Comparison of ENCODE assay signal across 8 mouse cellular contexts in the genomic region with DNA sequence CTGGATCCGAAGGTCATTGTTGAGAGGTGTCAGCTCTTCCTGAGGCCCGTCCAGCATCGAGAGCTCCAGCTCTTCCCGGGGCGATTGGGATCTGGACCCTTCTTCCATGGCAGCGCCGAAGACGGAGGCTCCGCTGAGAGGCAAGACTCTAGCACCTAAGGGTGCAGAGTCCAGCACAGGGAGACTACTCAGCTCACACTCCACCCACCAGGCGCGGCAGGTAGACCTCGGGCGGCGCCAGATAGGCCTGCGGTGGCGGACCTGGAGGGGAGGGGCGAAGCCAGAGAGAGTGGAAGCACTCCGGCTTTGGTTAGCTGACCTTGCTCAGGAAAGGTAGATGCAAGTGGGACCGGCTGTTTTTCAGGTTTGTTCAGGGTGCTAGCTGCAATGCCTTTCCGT. TPM values are rescaled to one million over a fixed set of nuclear protein-coding genes. Genes with fewer than 3 reads are reported as not detected.
A peak's percentile ranks its signal among the peaks of the same experiment; 100 is the strongest.
DNase-seq lines count a peak whose midpoint lies in the region; ATAC-seq and TF ChIP-seq lines count a peak whose summit lies in the region.

A gene (minus strand): TSS at position 135 of the 399 bp plus-strand sequence.

- H3K4me3 ChIP-seq in heart, postnatal 0 days (ENCODE audit: low read depth, low read length) = peak within 1 kb of the TSS; percentile 28
- peak within 1 kb of the TSS; percentile 22; the same call in 1 of the 2 replicates for H3K4me3 ChIP-seq in embryonic facial prominence, embryonic 11.5 days (ENCODE audit: low read depth, low read length)
- H3K4me3 ChIP-seq in kidney, adult 2 months (ENCODE audit: insufficient read depth, low read depth, low read length) = peak within 1 kb of the TSS; percentile 23
- H3K4me3 ChIP-seq in lung, embryonic 14.5 days (ENCODE audit: low read depth, low read length) = peak within 1 kb of the TSS; percentile 37
- H3K4me3 ChIP-seq in olfactory bulb, adult 2 months (ENCODE audit: insufficient read depth, low read depth, low read length) = peak within 1 kb of the TSS; percentile 10; the same call in 1 of the 2 replicates

- H3K4me2 ChIP-seq in heart, postnatal 0 days (ENCODE audit: low read depth, low read length) = peak within 1 kb of the TSS; percentile 54
- H3K4me2 ChIP-seq in embryonic facial prominence, embryonic 11.5 days (ENCODE audit: low read depth, low read length) = peak within 1 kb of the TSS; percentile 60
- H3K4me2 ChIP-seq in lung, embryonic 14.5 days = peak within 1 kb of the TSS; percentile 66

- ATAC-seq in heart, postnatal 0 days (ENCODE audit: insufficient read depth, low read depth) = no peak
- ATAC-seq in embryonic facial prominence, embryonic 11.5 days (replicated peaks; ENCODE audit: insufficient number of reproducible peaks, low FRiP score, low TSS enrichment, low read depth) = no peak
- ATAC-seq in lung, embryonic 14.5 days (ENCODE audit: insufficient read depth) = peak; percentile 70

- TF ChIP-seq POLR2A in kidney, adult 2 months (IDR thresholded peaks at IDR 0.05; ENCODE audit: low read depth, low read length) = no peak
- TF ChIP-seq POLR2A in olfactory bulb, adult 2 months (IDR thresholded peaks at IDR 0.05; ENCODE audit: insufficient read depth, low read depth, low read length) = no peak

- no peak within 1 kb of the TSS; the same call in 1 of the 2 replicates for H3K9ac ChIP-seq in heart, postnatal 0 days (replicated peaks; ENCODE audit: low read depth, low read length)
- H3K9ac ChIP-seq in embryonic facial prominence, embryonic 11.5 days (replicated peaks; ENCODE audit: low read length) = no peak within 1 kb of the TSS
- H3K9ac ChIP-seq in lung, embryonic 14.5 days = no peak within 1 kb of the TSS; the same call in 1 of the 2 replicates

- 9% methylated on average over 20 of the region's 20 CpGs for WGBS in heart, postnatal 0 days
- 3% methylated on average over 20 of the region's 20 CpGs for WGBS in embryonic facial prominence, embryonic 11.5 days
- WGBS in kidney, adult 2 months = 20% methylated on average over 20 of the region's 20 CpGs
- 7% methylated on average over 20 of the region's 20 CpGs for WGBS in lung, embryonic 14.5 days
- 13% methylated on average over 20 of the region's 20 CpGs for WGBS in olfactory bulb, adult 2 months

- intact Hi-C loops in left cerebral cortex, postnatal 25 days (cut with DNase I) = no loop called here

- 0 out of 2 replicates have a peak, but pooled peaks cover 3% of the 10 kb centered on the region for H3K27me3 ChIP-seq in heart, postnatal 0 days (ENCODE audit: control insufficient read depth, insufficient read depth, low read length)
- H3K27me3 ChIP-seq in embryonic facial prominence, embryonic 11.5 days (ENCODE audit: control insufficient read depth, insufficient read depth, low read length) = 0 out of 2 replicates have a peak, but pooled peaks cover 2% of the 10 kb centered on the region
- H3K27me3 ChIP-seq in kidney, adult 2 months (replicated peaks; ENCODE audit: control insufficient read depth, insufficient read depth, low read length) = no peaks in the 10 kb centered on the region
- H3K27me3 ChIP-seq in lung, embryonic 14.5 days (ENCODE audit: insufficient read depth, low read length) = 0 out of 2 replicates have a peak, but pooled peaks cover 4% of the 10 kb centered on the region

- H3K4me1 ChIP-seq in heart, postnatal 0 days (ENCODE audit: control insufficient read depth, insufficient read depth) = no peaks in the 10 kb centered on the region
- no peaks in the 10 kb centered on the region for H3K4me1 ChIP-seq in embryonic facial prominence, embryonic 11.5 days (ENCODE audit: control insufficient read depth, insufficient read depth, low read length)
- H3K4me1 ChIP-seq in kidney, adult 2 months (ENCODE audit: control insufficient read depth, insufficient read depth, low read length) = no peaks in the 10 kb centered on the region
- 0 out of 2 replicates have a peak, but pooled peaks cover 7% of the 10 kb centered on the region for H3K4me1 ChIP-seq in lung, embryonic 14.5 days (ENCODE audit: insufficient read depth)
- peaks cover 6% of the 10 kb centered on the region for H3K4me1 ChIP-seq in olfactory bulb, adult 2 months (ENCODE audit: control insufficient read depth, insufficient read depth, low read length)

- H3K27ac ChIP-seq in heart, postnatal 0 days (ENCODE audit: low read depth) = no peak within 1 kb of the TSS
- no peak within 1 kb of the TSS for H3K27ac ChIP-seq in embryonic facial prominence, embryonic 11.5 days (replicated peaks; ENCODE audit: low read depth, low read length)
- H3K27ac ChIP-seq in kidney, adult 2 months (ENCODE audit: insufficient read depth, low read depth, low read length) = no peak within 1 kb of the TSS
- H3K27ac ChIP-seq in lung, embryonic 14.5 days (ENCODE audit: low read depth) = no peak within 1 kb of the TSS
- H3K27ac ChIP-seq in olfactory bulb, adult 2 months (ENCODE audit: insufficient read depth, low read depth, low read length) = no peak within 1 kb of the TSS

- TF ChIP-seq CTCF in heart, postnatal 0 days (IDR thresholded peaks at IDR 0.05; ENCODE audit: low read depth) = no peak
- no peak for TF ChIP-seq CTCF in kidney, adult 2 months (conservative IDR thresholded peaks at IDR 0.05; ENCODE audit: insufficient read depth, insufficient read length, low read depth, low read length)
- TF ChIP-seq CTCF in lung, embryonic 14.5 days (IDR thresholded peaks at IDR 0.05; ENCODE audit: low read depth) = no peak
- no peak for TF ChIP-seq CTCF in olfactory bulb, adult 2 months (IDR thresholded peaks at IDR 0.05; ENCODE audit: insufficient read depth, low read depth, low read length)

- no peaks in the 10 kb centered on the region for H3K9me3 ChIP-seq in heart, postnatal 0 days (replicated peaks; ENCODE audit: control insufficient read depth, low read length)
- no peaks in the 10 kb centered on the region for H3K9me3 ChIP-seq in embryonic facial prominence, embryonic 11.5 days (replicated peaks; ENCODE audit: control insufficient read depth, low read length)
- H3K9me3 ChIP-seq in lung, embryonic 14.5 days (ENCODE audit: low read depth, low read length) = no peaks in the 10 kb centered on the region

- DNase-seq in heart, postnatal 0 days (ENCODE audit: low spot score) = no peak
- DNase-seq in heart, adult 8-10 months (ENCODE audit: low spot score) = no peak
- DNase-seq in embryonic facial prominence, embryonic 11.5 days (ENCODE audit: low spot score) = no peak
- peak; percentile 67 for DNase-seq in kidney, adult 2 months
- DNase-seq in lung, embryonic 14.5 days = peak; percentile 31
- no peak for DNase-seq in left cerebral cortex, postnatal 25 days (ENCODE audit: low spot score in 2 of 2)
- no peak for DNase-seq in layer of hippocampus, adult 9-11 months

- TF ChIP-seq EP300 in heart, postnatal 0 days (IDR thresholded peaks at IDR 0.05; ENCODE audit: low read depth) = no peak

- no peaks in the 10 kb centered on the region for H3K36me3 ChIP-seq in heart, postnatal 0 days (replicated peaks; ENCODE audit: control insufficient read depth, insufficient read depth, low read length)
- no peaks in the 10 kb centered on the region for H3K36me3 ChIP-seq in embryonic facial prominence, embryonic 11.5 days (replicated peaks; ENCODE audit: control insufficient read depth, insufficient read depth, low read depth, low read length)
- H3K36me3 ChIP-seq in kidney, adult 2 months (ENCODE audit: control insufficient read depth, insufficient read depth, low read length) = no peaks in the 10 kb centered on the region
- H3K36me3 ChIP-seq in lung, embryonic 14.5 days (ENCODE audit: insufficient read depth) = no peaks in the 10 kb centered on the region

RNA-seq across cellular contexts. Expression of the gene that starts here (rescaled TPM):
- not detected in 2 replicates for total RNA-seq in heart, postnatal 0 days (2014; rRNA removed; ENCODE audit: low replicate concordance)
- polyA plus RNA-seq in heart, postnatal 0 days (2015; fragmentation: Nextera tagmentation; extraction: Ambion mirVana) = not detected in 2 replicates
- not detected for total RNA-seq in heart, adult 8-10 months (2022)
- 0.15 and 0.18 TPM in 2 replicates for polyA plus RNA-seq in embryonic facial prominence, embryonic 11.5 days (2014; fragmentation: Nextera tagmentation; extraction: Ambion mirVana)
- polyA plus RNA-seq in kidney, adult 2 months (2012; rRNA removed) = 0.05 and 0.07 TPM in 2 replicates
- polyA plus RNA-seq in lung, embryonic 14.5 days (2014; fragmentation: Nextera tagmentation; extraction: Ambion mirVana) = 0.18 and 0.68 TPM in 2 replicates
- not detected in 2 replicates for polyA plus RNA-seq in olfactory bulb, adult 2 months (2012; ENCODE audit: insufficient read depth, insufficient read length, low replicate concordance, missing spikeins)
- total RNA-seq in left cerebral cortex, postnatal 25 days (2021) = under 1 TPM in 1 of 2 experiments, not detected in 1; 0.16 TPM

Comparison
In these comparisons a context has a peak if more than half of its experiments do, and no peak if none do; other contexts are left out.
1. Peak in DNase-seq and H3K4me3 ChIP-seq in kidney, adult 2 months; RNA of the gene not detected or under 1 TPM.
2. Peak in DNase-seq, ATAC-seq, H3K4me3 ChIP-seq and H3K4me2 ChIP-seq in lung, embryonic 14.5 days; RNA of the gene not detected or under 1 TPM.